Mouse (Mus musculus) neural tube, embryonic 15.5 days (tissue): Measurements from ENCODE around the gene Eif4e3. TPM values are rescaled to one million over a fixed set of nuclear protein-coding genes. Genes with fewer than 3 reads are reported as not detected.

Experiments used
- ATAC-seq: fragments of 200-750 bp; cut with Nextera tagmentation; 2 replicates; pipeline ENCODE4 v1.8.0; 2017; ENCODE audit warnings: mild to moderate bottlenecking, moderate TSS enrichment, moderate library complexity; ENCODE audit not compliant: low FRiP score
- H3K27ac ChIP-seq: fragments of 300-500 bp; sonication (generic); replicated peaks from 2 replicates; pipeline ENCODE4 v1.5.1; 2015; ENCODE audit warnings: mild to moderate bottlenecking, inconsistent platforms
- H3K27me3 ChIP-seq: fragments of 300-500 bp; sonication (generic); replicated peaks from 2 replicates; pipeline ENCODE4 v1.6.1; 2015; ENCODE audit warnings: inconsistent platforms
- H3K36me3 ChIP-seq: fragments of 300-500 bp; sonication (generic); 2 replicates; pipeline ENCODE4 v1.6.1; 2015; ENCODE audit warnings: inconsistent platforms
- H3K4me1 ChIP-seq: fragments of 300-500 bp; sonication (generic); 2 replicates; pipeline ENCODE4 v1.6.1; 2015; ENCODE audit warnings: inconsistent platforms
- H3K4me2 ChIP-seq: fragments of 300-500 bp; sonication (generic); 2 replicates; pipeline ENCODE4 v1.6.1; 2015; ENCODE audit warnings: inconsistent platforms, mild to moderate bottlenecking, moderate library complexity
- H3K4me3 ChIP-seq: fragments of 300-500 bp; sonication (generic); replicated peaks from 2 replicates; pipeline ENCODE4 v1.5.1; 2015; ENCODE audit warnings: mild to moderate bottlenecking, inconsistent platforms
- H3K9ac ChIP-seq: fragments of 300-500 bp; sonication (generic); replicated peaks from 2 replicates; pipeline ENCODE4 v1.6.1; 2015; ENCODE audit warnings: mild to moderate bottlenecking, inconsistent platforms
- H3K9me3 ChIP-seq: fragments of 300-500 bp; sonication (generic); replicated peaks from 2 replicates; pipeline ENCODE4 v1.6.1; 2016; ENCODE audit warnings: inconsistent platforms
- WGBS: fragments of 180-500 bp; shearing (Covaris S2); methylation state at CpG from one replicate; pipeline ENCODE4 v1.1.7; 2015; ENCODE audit warnings: mixed read lengths; 5-methylcytosine and 5-hydroxymethylcytosine counted together
- polyA plus RNA-seq: library from polyadenylated mRNA; unstranded; fragments of >200 nt; fragmentation: Nextera tagmentation; extraction: Ambion mirVana; gene quantifications from 2 replicates; pipeline ENCODE4 v1.2.1, GENCODE M21; 2015

Eif4e3 gene
- 7.0 and 9.2 TPM in 2 replicates for polyA plus RNA-seq

- Histone ChIP-seq H3K27ac (peak within 1 kb of the TSS; percentile 69), H3K9me3 (no peaks in the 10 kb centered on the region), H3K36me3 (no peaks in the 10 kb centered on the region), H3K4me3 (peak within 1 kb of the TSS; percentile 68), H3K4me1 (peaks cover 52% of the 10 kb centered on the region), H3K9ac (peak within 1 kb of the TSS; percentile 82), H3K4me2 (peak within 1 kb of the TSS; percentile 96), H3K27me3 (peaks cover 6% of the 10 kb centered on the region; the same call in 1 of the 2 replicates)
- peak; percentile 21; the same call in 1 of the 2 replicates for ATAC-seq
- under 1% methylated on average over 72 of the region's 75 CpGs for WGBS
Observed at GRCm38 (mm10) chr6:99666318-99667171, at the start of gene Eif4e3, which contains the start of gene Gm20696. Eif4e3 (minus strand) TSS chr6:99666771. Gm20696 (minus strand) TSS chr6:99666797.

DNA sequence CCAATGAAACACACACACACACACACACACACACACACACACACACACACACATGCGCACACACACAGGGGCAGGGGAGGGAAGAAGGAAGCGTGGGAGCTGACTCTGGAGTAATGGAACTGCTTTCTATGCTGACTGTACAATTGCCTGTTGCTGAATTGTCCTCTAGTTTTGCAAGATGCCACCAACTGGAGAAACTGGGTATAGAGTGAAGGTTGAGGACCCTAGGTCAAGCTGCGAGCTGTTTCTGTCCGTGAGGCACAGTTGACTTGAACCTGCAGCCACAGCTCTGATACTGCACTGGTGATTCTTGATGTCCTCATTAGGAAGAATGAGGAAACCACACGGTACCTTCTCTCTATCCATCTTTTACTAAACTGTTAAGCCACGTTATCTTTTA, 49.3 kb upstream of the Eif4e3 start:
- WGBS = 75% methylated on average over 5 of the region's 6 CpGs
- H3K9ac ChIP-seq = no peak overlapping the region
- no peak overlapping the region for H3K4me3 ChIP-seq
- ATAC-seq = no peak
- H3K9me3 ChIP-seq = no peaks in the 10 kb centered on the region
- peaks cover 4% of the 10 kb centered on the region; the same call in 1 of the 2 replicates for H3K27me3 ChIP-seq
- no peak overlapping the region for H3K27ac ChIP-seq
- H3K36me3 ChIP-seq = no peaks in the 10 kb centered on the region
- H3K4me1 ChIP-seq = no peaks in the 10 kb centered on the region
- H3K4me2 ChIP-seq = no peak overlapping the region

- Histone ChIP-seq H3K9me3 (no peaks in the 10 kb centered on the region), H3K9ac (no peak overlapping the region), H3K27ac (no peak overlapping the region), H3K36me3 (no peaks in the 10 kb centered on the region), H3K4me1 (no peaks in the 10 kb centered on the region), H3K4me2 (no peak overlapping the region), H3K27me3 (peaks cover 4% of the 10 kb centered on the region; the same call in 1 of the 2 replicates), H3K4me3 (no peak overlapping the region)
- WGBS = 66% methylated on average over 6 of the region's 6 CpGs
- no peak for ATAC-seq
Observed at GRCm38 (mm10) chr6:99715191-99715590, 48.6 kb upstream of the Eif4e3 start.

GRCm38 (mm10) chr6:99713256-99713655, 46.7 kb upstream of the Eif4e3 start:
- no peak for ATAC-seq
- no peaks in the 10 kb centered on the region for H3K4me1 ChIP-seq
- WGBS = 84% methylated on average over 5 of the region's 5 CpGs

GRCm38 (mm10) chr6:99711576-99712101, 45.1 kb upstream of the Eif4e3 start:
- no peak overlapping the region for H3K27ac ChIP-seq
- H3K4me3 ChIP-seq = no peak overlapping the region
- no peaks in the 10 kb centered on the region for H3K36me3 ChIP-seq
- H3K4me2 ChIP-seq = no peak overlapping the region
- H3K9me3 ChIP-seq = no peaks in the 10 kb centered on the region
- H3K9ac ChIP-seq = no peak overlapping the region
- H3K4me1 ChIP-seq = no peaks in the 10 kb centered on the region
- H3K27me3 ChIP-seq = peaks cover 11% of the 10 kb centered on the region; the same call in 1 of the 2 replicates
- WGBS = 82% methylated on average over 11 of the region's 11 CpGs
- ATAC-seq = no peak

More at GRCm38 (mm10) chr6:99713256-99713655, 46.7 kb upstream of the Eif4e3 start:
- Histone ChIP-seq H3K9ac (no peak overlapping the region), H3K4me3 (no peak overlapping the region), H3K36me3 (no peaks in the 10 kb centered on the region), H3K4me2 (no peak overlapping the region), H3K9me3 (no peaks in the 10 kb centered on the region), H3K27ac (no peak overlapping the region), H3K27me3 (peaks cover 7% of the 10 kb centered on the region; the same call in 1 of the 2 replicates)

DNA sequence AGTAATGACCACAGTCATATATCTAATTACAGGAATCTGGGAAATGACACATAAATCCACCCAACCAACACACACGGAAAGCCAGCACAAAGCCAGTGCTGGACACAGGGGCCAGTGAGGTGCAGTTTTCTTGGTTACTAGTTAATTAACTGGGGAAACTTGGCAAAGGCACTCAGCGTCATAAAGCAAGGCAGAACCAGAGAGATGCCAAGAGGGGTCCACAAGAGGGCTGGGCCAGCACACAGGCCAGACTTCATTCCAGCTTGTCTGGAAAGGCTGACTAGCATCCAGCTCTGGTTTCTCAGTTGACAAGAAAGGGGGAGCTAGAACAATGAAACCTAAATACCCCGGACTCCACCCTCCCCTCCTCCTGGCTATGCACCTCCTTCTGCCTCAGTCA, 33.9 kb upstream of the Eif4e3 start:
- Histone ChIP-seq H3K4me2 (no peak overlapping the region), H3K9ac (no peak overlapping the region), H3K4me1 (peaks cover 11% of the 10 kb centered on the region), H3K36me3 (no peaks in the 10 kb centered on the region), H3K27ac (no peak overlapping the region), H3K27me3 (peaks cover 15% of the 10 kb centered on the region), H3K9me3 (no peaks in the 10 kb centered on the region), H3K4me3 (no peak overlapping the region)
- ATAC-seq = peak; percentile 53; the same call in 1 of the 2 replicates
- 39% methylated on average over 3 of the region's 3 CpGs for whole genome bisulfite sequencing

DNA sequence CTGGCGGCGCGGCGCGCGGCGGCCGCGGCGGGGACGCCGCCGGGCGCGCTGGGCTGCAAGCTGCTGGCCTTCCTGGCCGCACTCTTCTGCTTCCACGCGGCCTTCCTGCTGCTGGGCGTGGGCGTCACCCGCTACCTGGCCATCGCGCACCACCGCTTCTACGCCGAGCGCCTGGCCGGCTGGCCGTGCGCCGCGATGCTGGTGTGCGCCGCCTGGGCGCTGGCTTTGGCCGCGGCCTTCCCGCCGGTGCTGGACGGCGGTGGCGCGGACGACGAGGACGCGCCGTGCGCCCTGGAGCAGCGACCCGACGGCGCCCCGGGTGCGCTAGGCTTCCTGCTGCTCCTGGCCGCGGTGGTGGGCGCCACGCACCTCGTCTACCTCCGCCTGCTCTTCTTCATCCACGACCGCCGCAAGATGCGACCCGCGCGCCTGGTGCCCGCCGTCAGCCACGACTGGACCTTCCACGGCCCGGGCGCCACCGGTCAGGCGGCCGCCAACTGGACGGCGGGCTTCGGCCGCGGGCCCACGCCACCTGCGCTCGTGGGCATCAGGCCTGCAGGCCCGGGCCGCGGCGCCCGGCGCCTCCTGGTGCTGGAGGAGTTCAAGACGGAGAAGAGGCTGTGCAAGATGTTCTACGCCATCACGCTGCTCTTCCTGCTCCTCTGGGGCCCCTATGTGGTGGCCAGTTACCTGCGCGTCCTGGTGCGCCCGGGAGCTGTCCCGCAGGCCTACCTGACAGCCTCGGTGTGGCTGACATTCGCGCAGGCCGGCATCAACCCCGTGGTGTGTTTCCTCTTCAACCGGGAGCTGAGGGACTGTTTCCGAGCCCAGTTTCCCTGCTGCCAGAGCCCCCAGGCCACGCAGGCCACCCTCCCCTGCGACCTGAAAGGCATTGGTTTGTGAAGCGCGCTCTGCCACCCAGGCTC, 26.6 kb upstream of the Eif4e3 start:
- under 1% methylated on average over 105 of the region's 110 CpGs for WGBS
- no peaks in the 10 kb centered on the region for H3K9me3 ChIP-seq

DNA sequence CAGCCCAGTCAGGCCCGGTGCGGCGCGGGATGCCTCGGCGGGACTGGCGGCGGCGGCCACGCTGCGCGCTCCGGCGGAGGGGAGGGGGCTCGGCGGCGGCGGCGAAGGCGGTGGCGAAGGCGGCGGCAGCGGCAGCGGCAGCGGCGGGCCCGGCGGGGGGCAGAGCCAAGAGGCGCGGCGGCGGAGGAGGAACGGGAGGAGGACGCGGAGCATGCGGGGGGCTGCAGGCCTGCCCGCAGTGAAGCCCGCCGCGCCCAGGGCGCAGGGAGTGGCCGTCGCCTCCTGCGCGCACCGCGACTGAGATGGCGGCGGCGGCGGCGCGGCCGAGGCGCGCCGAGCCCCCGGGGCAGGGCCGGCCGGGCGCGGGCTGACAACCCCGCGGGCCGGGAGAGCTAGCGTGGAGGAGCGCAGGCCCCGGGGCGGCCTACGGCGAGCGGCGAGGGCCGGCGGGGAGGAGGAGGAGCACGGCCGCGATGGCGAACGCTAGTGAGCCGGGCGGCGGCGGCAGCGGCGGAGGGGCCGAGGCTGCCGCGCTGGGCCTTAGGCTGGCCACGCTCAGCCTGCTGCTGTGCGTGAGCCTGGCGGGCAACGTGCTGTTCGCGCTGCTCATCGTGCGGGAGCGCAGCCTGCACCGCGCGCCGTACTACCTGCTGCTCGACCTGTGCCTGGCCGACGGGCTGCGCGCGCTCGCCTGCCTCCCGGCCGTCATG, 25.8 kb upstream of the Eif4e3 start, which contains the start of gene Gpr27:
Gpr27 (plus strand) TSS at position 474 of the 710 bp plus-strand sequence.
- H3K9me3 ChIP-seq = no peaks in the 10 kb centered on the region
- peak within 1 kb of the TSS; percentile 93 for H3K27ac ChIP-seq
- no peaks in the 10 kb centered on the region for H3K36me3 ChIP-seq
- peak within 1 kb of the TSS; percentile 90 for H3K4me2 ChIP-seq
- peak; percentile 84 for ATAC-seq
- under 1% methylated on average over 82 of the region's 112 CpGs for WGBS
- H3K4me1 ChIP-seq = peaks cover 42% of the 10 kb centered on the region
- peak within 1 kb of the TSS; percentile 79 for H3K9ac ChIP-seq
- peaks cover 35% of the 10 kb centered on the region for H3K27me3 ChIP-seq
- H3K4me3 ChIP-seq = peak within 1 kb of the TSS; percentile 74

More for the DNA sequence above, 26.6 kb upstream of the Eif4e3 start:
- Histone ChIP-seq H3K27ac (peak overlapping the region; percentile 93), H3K27me3 (peaks cover 39% of the 10 kb centered on the region), H3K36me3 (no peaks in the 10 kb centered on the region), H3K4me1 (peaks cover 42% of the 10 kb centered on the region), H3K9ac (peak overlapping the region; percentile 79), H3K4me2 (peak overlapping the region; percentile 90), H3K4me3 (peak overlapping the region; percentile 74)
- peak; percentile 23; the same call in 1 of the 2 replicates for ATAC-seq

- Histone ChIP-seq H3K27ac (peak overlapping the region; percentile 93), H3K4me3 (peak overlapping the region; percentile 74), H3K9me3 (no peaks in the 10 kb centered on the region), H3K4me1 (peaks cover 42% of the 10 kb centered on the region), H3K27me3 (peaks cover 32% of the 10 kb centered on the region), H3K4me2 (peak overlapping the region; percentile 90), H3K36me3 (no peaks in the 10 kb centered on the region), H3K9ac (peak overlapping the region; percentile 79)
- WGBS = 6% methylated on average over 25 of the region's 25 CpGs
- peak; percentile 21; the same call in 1 of the 2 replicates for ATAC-seq
Observed at GRCm38 (mm10) chr6:99691666-99692205, 25.2 kb upstream of the Eif4e3 start.

GRCm38 (mm10) chr6:99688513-99688912, 21.9 kb upstream of the Eif4e3 start:
- Histone ChIP-seq H3K9ac (no peak overlapping the region), H3K4me3 (no peak overlapping the region), H3K4me2 (no peak overlapping the region), H3K9me3 (no peaks in the 10 kb centered on the region), H3K27me3 (peaks cover 19% of the 10 kb centered on the region), H3K36me3 (no peaks in the 10 kb centered on the region), H3K27ac (no peak overlapping the region), H3K4me1 (peaks cover 17% of the 10 kb centered on the region)
- ATAC-seq = no peak
- WGBS = 85% methylated on average over 6 of the region's 6 CpGs
